Mouse (Mus musculus): ENCODE measurements around the gene Naa20. TPM values are rescaled to one million over a fixed set of nuclear protein-coding genes. Genes with fewer than 3 reads are reported as not detected.

The Naa20 gene
- polyA plus RNA-seq, 1 experiment: 41.7 TPM

DNA sequence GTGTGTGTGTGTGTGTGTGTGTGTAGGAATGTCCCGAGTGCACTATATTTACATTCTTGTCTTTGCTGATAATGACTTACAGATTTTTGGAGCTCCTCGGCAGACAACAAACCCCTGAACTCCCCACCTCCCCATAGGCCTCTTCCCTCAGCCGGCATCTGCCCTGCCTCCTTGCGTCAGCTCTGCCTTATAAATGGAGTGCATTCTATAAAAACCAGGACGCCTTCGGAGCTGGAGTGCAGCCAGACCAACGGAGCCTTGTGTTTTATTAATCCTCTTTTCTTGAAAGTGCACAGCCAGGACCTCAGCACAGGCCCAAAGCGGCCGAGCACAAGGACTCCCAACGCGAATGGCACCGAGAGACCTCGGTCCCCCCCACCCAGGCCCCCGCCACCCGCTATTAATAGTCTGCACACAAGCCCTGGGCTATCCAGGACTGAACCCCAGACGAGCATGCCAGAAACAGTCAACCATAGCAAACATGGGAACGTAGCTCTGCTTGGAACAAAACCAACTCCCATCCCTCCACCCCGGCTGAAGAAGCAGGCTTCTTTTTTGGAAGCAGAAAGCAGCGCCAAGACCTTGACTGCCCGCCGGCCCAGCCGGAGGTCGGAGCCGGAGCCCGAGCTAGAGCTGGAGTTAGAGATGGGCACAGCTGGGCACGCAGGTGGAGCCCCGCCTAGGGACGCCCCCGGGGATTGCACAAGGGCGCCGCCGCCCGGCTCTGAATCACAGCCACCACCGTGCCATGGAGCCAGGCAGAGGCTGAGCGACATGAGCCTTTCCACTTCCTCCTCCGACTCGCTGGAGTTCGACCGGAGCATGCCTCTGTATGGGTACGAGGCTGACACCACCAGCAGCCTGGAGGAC, 41.7 kb upstream of the Naa20 start:
- H3K79me2 ChIP-seq (ENCODE audit: control insufficient read depth, insufficient read depth): peaks cover 39% of the 10 kb centered on the region
- peak overlapping the region; percentile 68 for H3K4me3 ChIP-seq
- peak overlapping the region; percentile 91 for H3K4me2 ChIP-seq (ENCODE audit: low read depth)
- no peaks in the 10 kb centered on the region for H3K27me3 ChIP-seq (ENCODE audit: control insufficient read depth, insufficient read depth, insufficient read length)
- peak overlapping the region; percentile 4 for H3ac ChIP-seq (ENCODE audit: control insufficient read depth, insufficient read length)
- no peaks in the 10 kb centered on the region for H3K36me3 ChIP-seq (ENCODE audit: control insufficient read depth, insufficient read depth)
- no peak for TF ChIP-seq USF1 (IDR thresholded peaks at IDR 0.05; ENCODE audit: low read depth)
- TF ChIP-seq REST (IDR thresholded peaks at IDR 0.05; ENCODE audit: insufficient read depth, insufficient read length): no peak
- TF ChIP-seq MYOD1 (IDR thresholded peaks at IDR 0.05; ENCODE audit: control insufficient read depth in 1 of 3, insufficient read length in 2 of 3, low read depth in 2 of 3): peak in 2 of 3 experiments; percentile 72 to 90
- TF ChIP-seq POLR2A (IDR thresholded peaks at IDR 0.05; ENCODE audit: insufficient read length, low read depth): peak; percentile 89
- TF ChIP-seq POLR2AphosphoS2 (IDR thresholded peaks at IDR 0.05; ENCODE audit: insufficient read length, low read depth): peak; percentile 61
- peak; percentile 86 for TF ChIP-seq CEBPB (IDR thresholded peaks at IDR 0.05; ENCODE audit: insufficient read depth, poor library complexity, severe bottlenecking)
- no peak for TF ChIP-seq SRF (IDR thresholded peaks at IDR 0.05; ENCODE audit: control insufficient read depth, insufficient read length, low read depth)
- peak in 2 of 3 experiments; percentile 76 to 91 for TF ChIP-seq MYOG (IDR thresholded peaks at IDR 0.05; ENCODE audit: control insufficient read depth in 1 of 3, insufficient read depth in 1 of 3, insufficient read length in 2 of 3, low read depth in 2 of 3)
- no peak for TF ChIP-seq MAX (IDR thresholded peaks at IDR 0.05; ENCODE audit: low read depth)
- TF ChIP-seq TCF12 (IDR thresholded peaks at IDR 0.05; ENCODE audit: insufficient read depth, poor library complexity, severe bottlenecking): peak; percentile 36
- peak; percentile 69 for TF ChIP-seq TCF3 (IDR thresholded peaks at IDR 0.05; ENCODE audit: insufficient read length, low read depth)
- no peak for TF ChIP-seq E2F4 (IDR thresholded peaks at IDR 0.05; ENCODE audit: insufficient read depth)

DNA sequence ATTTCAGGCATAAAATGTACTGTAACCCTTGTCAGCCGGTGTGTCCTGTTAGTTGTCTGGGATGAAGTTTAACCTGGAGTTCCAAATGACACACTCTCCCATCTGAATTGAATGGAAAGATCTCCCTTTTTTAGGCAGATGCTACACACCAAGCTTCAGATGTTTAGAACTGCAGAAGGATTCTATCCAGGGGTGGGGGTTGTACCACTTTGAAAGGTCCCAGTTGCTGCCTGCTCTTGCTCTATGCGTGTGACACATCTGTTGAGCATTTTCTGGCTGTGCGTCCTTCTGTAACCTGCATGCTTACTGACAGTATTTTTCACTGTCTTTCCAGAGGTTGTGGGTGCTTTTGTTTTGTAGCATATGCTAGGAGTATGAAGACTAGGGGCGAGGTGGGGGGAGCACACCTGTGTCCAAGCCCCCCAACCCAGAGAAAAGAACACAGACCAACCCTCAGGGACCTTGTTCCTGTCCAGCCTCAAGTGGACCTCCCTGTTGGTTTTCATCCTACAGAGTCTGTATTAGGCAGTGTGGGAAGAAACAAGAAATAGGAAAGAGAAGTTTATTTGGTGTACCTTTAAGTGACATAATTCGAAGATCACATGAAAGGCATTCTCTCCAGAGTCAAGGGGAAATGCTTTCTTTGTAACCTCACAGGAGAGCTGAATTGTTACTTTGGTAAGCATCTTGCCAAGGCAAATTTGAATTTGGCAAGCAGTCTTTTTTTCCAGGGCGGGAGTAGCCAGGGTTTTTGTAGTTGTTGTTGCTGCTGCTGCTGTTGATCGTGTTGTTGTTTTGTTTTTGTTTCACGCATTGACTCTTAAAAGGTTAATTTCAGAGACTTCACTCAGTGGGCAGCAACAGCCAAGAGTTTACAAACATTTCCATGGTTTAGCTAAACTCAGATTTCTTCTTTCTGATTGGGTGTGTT, 40.4 kb upstream of the Naa20 start:
- H3ac ChIP-seq (ENCODE audit: control insufficient read depth, insufficient read length): peak overlapping the region; percentile 4
- TF ChIP-seq MYOD1 (IDR thresholded peaks at IDR 0.05; ENCODE audit: control insufficient read depth in 1 of 3, insufficient read length in 2 of 3, low read depth in 2 of 3): no peak
- no peak for TF ChIP-seq MAX (IDR thresholded peaks at IDR 0.05; ENCODE audit: low read depth)
- TF ChIP-seq E2F4 (IDR thresholded peaks at IDR 0.05; ENCODE audit: insufficient read depth): no peak
- no peak for TF ChIP-seq MYOG (IDR thresholded peaks at IDR 0.05; ENCODE audit: control insufficient read depth in 1 of 3, insufficient read depth in 1 of 3, insufficient read length in 2 of 3, low read depth in 2 of 3)
- no peaks in the 10 kb centered on the region for H3K36me3 ChIP-seq (ENCODE audit: control insufficient read depth, insufficient read depth)
- peaks cover 52% of the 10 kb centered on the region for H3K79me2 ChIP-seq (ENCODE audit: control insufficient read depth, insufficient read depth)
- H3K27me3 ChIP-seq (ENCODE audit: control insufficient read depth, insufficient read depth, insufficient read length): no peaks in the 10 kb centered on the region
- H3K4me3 ChIP-seq: peak overlapping the region; percentile 68
- peak overlapping the region; percentile 91 for H3K4me2 ChIP-seq (ENCODE audit: low read depth)

DNA sequence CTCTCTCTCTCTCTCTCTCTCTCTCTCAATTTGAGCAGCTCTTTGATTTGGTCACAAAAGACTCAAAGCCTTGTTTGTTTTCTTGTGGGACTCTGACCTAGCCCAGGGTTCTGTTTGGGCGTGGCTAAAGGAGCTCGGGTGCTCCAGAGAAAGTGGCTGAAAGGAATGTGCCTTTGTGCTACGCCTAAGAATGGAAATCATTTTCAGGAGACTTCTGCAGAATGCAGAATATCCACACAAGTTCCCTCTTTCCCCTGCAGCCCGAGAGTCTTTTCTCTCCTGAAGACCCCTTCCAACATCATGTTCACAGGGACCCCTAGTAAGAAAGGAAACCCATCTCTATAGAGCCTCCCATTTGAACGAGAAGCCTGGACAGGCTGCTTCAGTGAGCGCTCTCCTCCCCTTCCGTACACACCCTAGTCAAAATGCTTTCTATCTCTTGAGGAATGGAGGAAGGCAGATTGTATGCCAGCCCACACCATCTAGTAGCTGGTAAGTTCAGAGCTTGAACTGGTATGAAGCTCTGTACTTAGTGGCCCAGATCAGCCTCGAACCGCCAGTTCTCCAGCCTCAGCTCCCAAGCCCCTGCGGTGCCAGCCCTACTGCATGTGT, 39.6 kb upstream of the Naa20 start:
- H3K4me3 ChIP-seq: peak overlapping the region; percentile 68
- no peak overlapping the region for H3ac ChIP-seq (ENCODE audit: control insufficient read depth, insufficient read length)
- no peaks in the 10 kb centered on the region for H3K27me3 ChIP-seq (ENCODE audit: control insufficient read depth, insufficient read depth, insufficient read length)
- peaks cover 60% of the 10 kb centered on the region for H3K79me2 ChIP-seq (ENCODE audit: control insufficient read depth, insufficient read depth)
- TF ChIP-seq TCF12 (IDR thresholded peaks at IDR 0.05; ENCODE audit: insufficient read depth, poor library complexity, severe bottlenecking): no peak
- no peak for TF ChIP-seq CEBPB (IDR thresholded peaks at IDR 0.05; ENCODE audit: insufficient read depth, poor library complexity, severe bottlenecking)
- no peak for TF ChIP-seq SRF (IDR thresholded peaks at IDR 0.05; ENCODE audit: control insufficient read depth, insufficient read length, low read depth)
- no peak for TF ChIP-seq MYOG (IDR thresholded peaks at IDR 0.05; ENCODE audit: control insufficient read depth in 1 of 3, insufficient read depth in 1 of 3, insufficient read length in 2 of 3, low read depth in 2 of 3)
- TF ChIP-seq MAX (IDR thresholded peaks at IDR 0.05; ENCODE audit: low read depth): no peak
- TF ChIP-seq USF1 (IDR thresholded peaks at IDR 0.05; ENCODE audit: low read depth): no peak
- TF ChIP-seq E2F4 (IDR thresholded peaks at IDR 0.05; ENCODE audit: insufficient read depth): no peak
- no peak for TF ChIP-seq POLR2A (IDR thresholded peaks at IDR 0.05; ENCODE audit: insufficient read length, low read depth)
- no peaks in the 10 kb centered on the region for H3K36me3 ChIP-seq (ENCODE audit: control insufficient read depth, insufficient read depth)
- H3K4me2 ChIP-seq (ENCODE audit: low read depth): peak overlapping the region; percentile 91

- no peak for TF ChIP-seq REST (IDR thresholded peaks at IDR 0.05; ENCODE audit: insufficient read depth, insufficient read length)
- TF ChIP-seq MAX (IDR thresholded peaks at IDR 0.05; ENCODE audit: low read depth): no peak
- no peak for TF ChIP-seq SRF (IDR thresholded peaks at IDR 0.05; ENCODE audit: control insufficient read depth, insufficient read length, low read depth)
- TF ChIP-seq POLR2AphosphoS2 (IDR thresholded peaks at IDR 0.05; ENCODE audit: insufficient read length, low read depth): no peak
- no peak for TF ChIP-seq CEBPB (IDR thresholded peaks at IDR 0.05; ENCODE audit: insufficient read depth, poor library complexity, severe bottlenecking)
- no peak for TF ChIP-seq MYOG (IDR thresholded peaks at IDR 0.05; ENCODE audit: control insufficient read depth in 1 of 3, insufficient read depth in 1 of 3, insufficient read length in 2 of 3, low read depth in 2 of 3)
- TF ChIP-seq TCF3 (IDR thresholded peaks at IDR 0.05; ENCODE audit: insufficient read length, low read depth): no peak
- TF ChIP-seq TCF12 (IDR thresholded peaks at IDR 0.05; ENCODE audit: insufficient read depth, poor library complexity, severe bottlenecking): no peak
- TF ChIP-seq POLR2A (IDR thresholded peaks at IDR 0.05; ENCODE audit: insufficient read length, low read depth): no peak
- no peak for TF ChIP-seq E2F4 (IDR thresholded peaks at IDR 0.05; ENCODE audit: insufficient read depth)
- TF ChIP-seq USF1 (IDR thresholded peaks at IDR 0.05; ENCODE audit: low read depth): no peak
- TF ChIP-seq MYOD1 (IDR thresholded peaks at IDR 0.05; ENCODE audit: control insufficient read depth in 1 of 3, insufficient read length in 2 of 3, low read depth in 2 of 3): no peak
- H3K36me3 ChIP-seq (ENCODE audit: control insufficient read depth, insufficient read depth): no peaks in the 10 kb centered on the region
- H3K27me3 ChIP-seq (ENCODE audit: control insufficient read depth, insufficient read depth, insufficient read length): no peaks in the 10 kb centered on the region
- H3K4me2 ChIP-seq (ENCODE audit: low read depth): no peak overlapping the region
- H3ac ChIP-seq (ENCODE audit: control insufficient read depth, insufficient read length): no peak overlapping the region
- no peak overlapping the region for H3K4me3 ChIP-seq
- peaks cover 63% of the 10 kb centered on the region for H3K79me2 ChIP-seq (ENCODE audit: control insufficient read depth, insufficient read depth)
These were observed 36.6 kb upstream of the Naa20 start for GRCm38 (mm10) chr2:145865344-145865743.
